Mouse (Mus musculus) 3T3-L1 (cell line): ENCODE data around the gene Elk4.

ENCODE experiments used
- DNase-seq: peaks from one replicate; pipeline ENCODE4 v3.0.0-alpha.2; 2015; ENCODE audit warnings: low read depth, low spot score

Gene Elk4

DNA sequence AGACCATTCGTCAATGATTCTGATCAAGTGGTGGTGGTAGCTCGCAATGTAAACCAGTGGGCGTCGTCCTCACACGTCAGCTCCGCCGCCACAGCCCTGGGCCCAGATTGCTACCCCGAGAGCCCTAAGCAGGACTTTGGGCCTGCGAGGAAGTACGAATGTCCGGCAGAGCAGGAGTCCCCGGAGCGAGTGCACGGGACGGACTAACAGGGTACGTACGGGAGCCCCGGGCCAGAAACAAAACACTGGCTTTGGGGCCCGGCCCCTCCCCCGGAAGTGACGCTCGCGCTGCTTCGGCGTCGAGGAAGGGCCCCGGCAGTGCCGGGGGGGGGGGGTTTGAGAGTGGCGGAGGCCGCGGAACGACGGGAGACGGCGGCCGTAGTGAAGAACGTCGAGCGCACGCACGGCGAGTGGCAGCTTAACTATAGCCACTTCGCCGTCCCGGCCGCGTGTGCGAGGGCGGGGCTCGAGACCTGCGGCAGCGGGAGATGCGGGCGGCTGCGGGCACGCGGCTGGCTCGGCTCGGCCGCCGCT lies at the start of gene Elk4:
Gene Elk4 (plus strand): TSS at position 326 of the 534 bp plus-strand sequence.
- peak; percentile 88 for DNase-seq

GRCm38 (mm10) chr1:131961004-131961403 lies 46.4 kb upstream of the Elk4 start:
- no peak for DNase-seq

GRCm38 (mm10) chr1:131962606-131963084 lies 44.8 kb upstream of the Elk4 start, which contains the start of gene Slc45a3:
TSS of gene Slc45a3 (plus strand) at chr1:131962967.
- no peak for DNase-seq

DNA sequence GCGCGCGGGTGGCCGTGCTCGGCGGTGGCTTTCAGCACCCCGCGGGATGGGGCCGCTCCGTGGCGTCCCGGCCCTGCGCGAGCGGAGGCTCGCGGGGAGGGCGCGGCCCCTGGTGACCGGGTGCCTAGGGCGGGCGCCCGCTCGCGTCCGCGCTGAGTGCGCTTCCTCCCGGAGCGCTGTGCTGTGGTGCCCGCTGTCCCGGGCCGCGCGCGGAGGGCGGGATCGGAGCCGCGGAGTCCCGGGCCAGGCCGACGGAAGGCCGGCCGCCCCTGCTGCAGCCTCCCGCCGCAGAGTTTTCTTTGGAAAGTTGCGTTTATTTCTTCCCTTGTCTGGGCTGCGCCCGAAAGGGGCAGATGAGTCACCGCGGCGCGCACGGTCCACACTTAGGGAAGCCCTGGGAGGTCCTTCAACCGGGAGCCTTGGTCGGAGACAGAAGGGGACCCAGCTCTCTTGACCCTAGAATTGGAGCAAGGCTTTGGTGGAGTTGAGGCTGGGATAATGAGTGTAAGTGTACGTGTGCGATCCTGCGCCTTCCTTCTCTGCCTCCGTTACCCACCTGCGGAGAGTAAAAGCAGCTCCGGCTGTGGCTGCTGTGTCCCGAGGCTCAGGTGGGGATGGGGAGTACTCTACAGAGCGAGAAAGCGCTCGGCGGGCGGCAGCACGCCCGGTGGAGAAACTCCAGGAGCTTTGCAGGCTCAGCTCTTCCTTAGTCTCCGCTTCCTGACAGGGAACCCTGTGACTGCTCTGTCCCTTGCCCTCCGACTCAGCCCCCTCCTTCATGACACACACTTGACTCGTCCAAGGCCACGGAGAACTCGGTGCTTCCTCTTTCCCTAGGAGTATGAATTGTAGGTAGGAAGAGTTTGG lies 44.1 kb upstream of the Elk4 start:
- no peak for DNase-seq

DNA sequence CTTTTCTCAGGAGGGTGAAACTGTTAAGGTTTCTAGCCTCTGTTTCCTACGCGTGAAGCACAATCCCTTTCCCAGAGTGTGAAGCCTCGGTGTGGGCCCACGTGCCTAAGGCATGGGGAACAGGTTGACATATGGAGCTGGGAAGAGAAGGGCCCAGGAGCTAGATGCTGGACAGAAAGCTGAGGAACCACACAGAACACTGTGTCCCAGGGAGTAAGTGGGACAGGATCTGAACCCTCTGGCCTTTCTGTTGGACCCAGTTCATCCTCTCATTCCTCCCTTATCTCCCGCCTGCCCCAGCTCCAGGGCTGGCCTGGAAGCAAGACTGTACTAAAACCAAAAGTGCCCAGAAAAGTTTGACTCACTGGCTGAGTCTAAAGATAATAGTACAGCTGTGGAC lies 43.3 kb upstream of the Elk4 start:
- no peak for DNase-seq

DNA sequence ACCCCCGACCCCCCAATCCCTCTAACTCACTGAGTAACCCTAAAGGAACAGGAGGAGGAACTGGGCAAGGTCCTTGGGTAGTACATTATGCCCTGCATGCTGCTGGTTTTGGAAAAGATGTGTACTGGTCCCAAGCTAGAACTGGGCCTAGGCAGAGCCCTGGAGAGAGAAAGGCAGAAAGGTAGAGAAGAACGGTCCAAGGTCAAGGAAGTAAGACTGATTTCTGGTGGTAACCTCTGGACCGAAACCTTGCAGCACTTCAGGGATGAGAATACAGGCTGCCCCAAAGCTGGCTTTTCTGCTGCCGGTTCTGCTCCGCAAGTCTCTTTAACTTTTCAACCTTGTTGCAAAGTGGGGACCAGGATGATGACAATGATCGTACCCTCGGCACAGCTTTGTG lies 42.8 kb upstream of the Elk4 start:
- no peak for DNase-seq

GRCm38 (mm10) chr1:131965818-131966217 lies 41.6 kb upstream of the Elk4 start:
- no peak for DNase-seq

DNA sequence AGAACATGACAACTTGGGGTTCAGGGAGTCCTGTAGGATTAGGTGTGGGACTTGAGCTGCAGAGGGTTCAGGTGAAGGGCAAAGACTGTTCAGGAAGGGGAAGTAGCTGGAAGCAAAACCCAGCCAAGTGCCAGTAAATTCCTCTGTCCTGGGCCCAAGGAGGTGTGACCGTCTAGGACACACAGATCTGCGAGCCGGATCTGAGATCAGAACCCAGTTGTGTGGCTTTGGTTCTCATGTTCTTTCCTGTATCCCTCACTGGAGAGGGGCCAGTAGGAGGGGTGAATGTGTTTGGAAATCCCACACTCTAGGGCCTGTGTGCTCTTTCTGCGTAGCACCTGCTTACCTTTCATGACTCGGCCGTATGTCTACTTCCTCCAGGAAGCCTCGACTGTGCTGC lies 40.1 kb upstream of the Elk4 start:
- DNase-seq, result no peak

GRCm38 (mm10) chr1:131968556-131968955 lies 38.9 kb upstream of the Elk4 start:
- DNase-seq, result no peak

- DNase-seq, result no peak
Observed at GRCm38 (mm10) chr1:131968983-131969382, 38.4 kb upstream of the Elk4 start.

DNA sequence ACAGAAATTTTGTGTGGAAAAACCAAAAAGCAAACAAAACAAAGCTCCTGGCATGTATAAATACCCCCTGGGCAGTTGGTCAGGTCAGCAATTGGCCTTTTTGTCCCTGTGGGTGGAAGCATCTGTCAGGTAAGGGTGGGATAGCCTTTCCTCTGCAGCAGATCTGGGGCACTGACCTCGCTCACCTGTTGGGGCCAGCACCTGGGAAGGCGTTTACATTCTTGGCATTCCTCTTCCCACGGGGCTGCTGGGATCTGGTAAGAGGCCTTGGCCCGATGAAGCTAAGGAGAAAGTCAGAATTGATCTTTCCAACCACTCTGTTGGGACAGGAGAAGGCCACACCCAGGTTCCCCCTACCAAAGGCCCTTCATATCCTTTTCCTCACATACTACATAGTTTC lies 37.6 kb upstream of the Elk4 start:
- DNase-seq, result no peak

- no peak for DNase-seq
Observed at GRCm38 (mm10) chr1:131970322-131970660, 37.1 kb upstream of the Elk4 start.

- DNase-seq, result no peak
Observed at GRCm38 (mm10) chr1:131970661-131971520, 36.5 kb upstream of the Elk4 start.

GRCm38 (mm10) chr1:131971771-131972497 lies 35.5 kb upstream of the Elk4 start:
- no peak for DNase-seq

- DNase-seq, result no peak
Observed at GRCm38 (mm10) chr1:131972498-131973334, 34.7 kb upstream of the Elk4 start.

DNA sequence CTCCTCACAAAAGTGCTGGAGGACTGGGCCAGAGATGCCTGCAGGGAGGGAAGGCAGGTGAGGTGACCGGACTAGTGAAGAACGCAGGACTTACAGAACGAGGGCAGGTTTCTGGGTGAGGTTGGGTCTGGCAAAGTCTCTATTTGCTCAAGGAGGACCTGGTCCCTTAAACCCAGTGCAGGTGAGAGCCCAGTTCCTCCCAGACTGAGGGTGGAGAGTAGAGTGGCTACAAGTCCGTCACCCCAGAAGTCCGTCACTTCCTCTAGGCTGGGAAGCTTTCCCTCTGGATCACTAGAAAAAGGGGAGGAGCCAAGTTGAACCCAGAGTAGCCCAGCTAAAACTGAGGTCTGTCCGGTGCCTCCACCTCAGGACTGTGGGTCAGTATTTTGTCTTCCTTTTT lies 33.4 kb upstream of the Elk4 start:
- no peak for DNase-seq

DNA sequence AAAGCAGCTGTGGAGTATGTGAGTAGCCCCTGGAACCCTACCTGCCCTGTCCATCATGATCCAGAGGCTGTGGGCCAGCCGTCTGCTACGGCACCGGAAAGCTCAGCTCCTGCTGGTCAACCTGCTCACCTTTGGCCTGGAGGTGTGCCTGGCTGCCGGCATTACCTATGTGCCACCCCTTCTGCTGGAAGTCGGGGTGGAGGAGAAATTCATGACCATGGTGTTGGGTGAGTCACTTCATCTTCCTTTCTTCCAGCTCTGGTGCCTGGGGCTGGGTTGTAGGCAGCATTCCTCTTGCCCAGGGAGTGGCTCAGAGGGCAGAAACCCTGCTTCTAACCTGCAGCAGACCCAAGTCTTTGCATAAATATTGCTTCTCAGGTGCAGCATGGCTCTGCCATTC lies 30.5 kb upstream of the Elk4 start:
- DNase-seq, result no peak

GRCm38 (mm10) chr1:131980471-131980870 lies 26.9 kb upstream of the Elk4 start:
- DNase-seq, result no peak

DNA sequence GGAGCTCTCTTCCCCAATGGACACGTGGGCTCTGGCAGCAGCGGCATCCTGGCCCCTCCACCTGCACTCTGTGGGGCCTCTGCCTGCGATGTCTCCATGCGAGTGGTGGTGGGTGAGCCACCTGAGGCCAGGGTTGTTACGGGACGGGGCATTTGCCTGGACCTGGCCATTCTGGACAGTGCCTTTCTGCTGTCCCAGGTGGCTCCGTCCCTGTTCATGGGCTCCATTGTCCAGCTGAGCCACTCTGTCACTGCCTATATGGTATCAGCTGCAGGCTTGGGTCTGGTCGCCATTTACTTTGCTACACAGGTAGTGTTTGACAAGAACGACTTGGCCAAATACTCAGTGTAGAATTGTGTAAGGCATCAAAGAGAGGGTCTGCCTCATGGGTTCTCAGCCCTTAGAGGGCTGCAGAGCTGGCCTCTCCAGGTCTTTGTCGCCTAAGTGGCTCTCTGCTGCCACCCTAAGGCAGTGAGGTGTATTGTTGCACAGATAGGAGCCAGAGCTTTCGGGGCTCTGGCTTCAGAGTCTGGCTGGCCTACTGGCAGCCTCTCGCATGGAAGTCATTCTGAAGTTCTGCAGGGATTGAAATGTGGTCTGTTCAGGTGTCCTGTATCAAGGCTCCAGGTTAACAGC lies 25.9 kb upstream of the Elk4 start:
- peak; percentile 84 for DNase-seq

- peak; percentile 84 for DNase-seq
Observed at GRCm38 (mm10) chr1:131982907-131983306, 24.5 kb upstream of the Elk4 start.
